Mouse (Mus musculus) lung, postnatal 25 days (tissue): ENCODE data around the gene Cobll1.

Experiments
- DNase-seq: peaks from one replicate; pipeline ENCODE4 v3.0.0; 2022; ENCODE audit warnings: low spot score

Cobll1 gene

GRCm38 (mm10) chr2:65090986-65091385 is 148.2 kb downstream of the Cobll1 start:
- peak; percentile 49 for DNase-seq

DNA sequence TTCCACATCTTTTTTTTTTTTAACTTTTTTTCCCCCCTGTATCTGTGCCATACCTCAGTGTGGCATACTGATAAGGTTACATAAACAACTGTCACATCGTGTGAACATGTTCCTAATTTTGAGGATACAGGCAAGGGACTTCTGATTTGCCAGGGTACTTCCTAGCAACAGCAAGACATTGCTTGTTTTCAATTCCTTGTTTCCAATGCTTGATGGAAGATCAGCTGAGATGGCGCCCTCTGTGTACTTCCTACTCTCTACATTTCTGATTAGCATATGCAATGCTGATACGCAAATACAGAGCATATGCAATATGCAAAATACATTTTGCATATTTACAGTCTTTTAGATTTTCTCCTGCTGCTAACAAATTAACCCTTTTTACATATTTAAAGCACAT is 152.0 kb downstream of the Cobll1 start:
- no peak for DNase-seq

DNA sequence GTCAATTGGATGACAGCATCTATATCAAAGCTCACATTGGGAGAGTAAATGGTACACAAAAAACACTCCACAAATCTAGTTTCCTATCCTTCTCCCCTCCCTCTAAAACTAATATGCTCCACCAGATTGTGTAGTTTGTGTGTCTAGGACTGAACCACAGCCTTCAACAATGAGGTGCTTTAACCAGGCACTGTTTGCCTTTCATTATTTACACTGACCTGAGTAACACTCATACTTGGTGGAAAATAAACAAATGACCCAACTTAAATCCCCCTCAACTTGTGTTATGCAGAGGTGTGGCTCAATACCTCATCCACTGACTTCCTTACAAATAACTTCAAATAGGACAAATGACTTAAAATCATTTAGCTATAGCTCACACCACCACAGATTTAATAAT is 155.8 kb downstream of the Cobll1 start:
- peak; percentile 56 for DNase-seq

DNA sequence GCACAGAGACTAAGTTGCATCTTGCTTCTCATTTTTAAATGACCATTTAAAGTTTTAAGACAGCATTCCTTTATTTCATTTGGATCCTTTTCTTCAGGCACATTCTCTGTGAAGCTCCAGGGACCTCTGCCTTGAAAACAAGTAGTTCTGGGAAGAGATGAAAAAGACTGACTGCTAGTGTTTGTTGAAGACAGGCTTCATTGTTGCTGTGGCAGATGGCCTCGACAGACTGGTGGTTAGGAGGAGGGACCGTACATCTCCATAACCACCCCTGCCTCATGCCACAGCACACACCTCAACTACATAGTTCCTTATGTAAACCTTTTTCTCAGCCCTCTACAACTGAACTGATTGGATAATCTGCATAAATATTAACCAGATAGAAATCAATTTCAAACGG is 161.7 kb downstream of the Cobll1 start:
- DNase-seq = no peak

DNA sequence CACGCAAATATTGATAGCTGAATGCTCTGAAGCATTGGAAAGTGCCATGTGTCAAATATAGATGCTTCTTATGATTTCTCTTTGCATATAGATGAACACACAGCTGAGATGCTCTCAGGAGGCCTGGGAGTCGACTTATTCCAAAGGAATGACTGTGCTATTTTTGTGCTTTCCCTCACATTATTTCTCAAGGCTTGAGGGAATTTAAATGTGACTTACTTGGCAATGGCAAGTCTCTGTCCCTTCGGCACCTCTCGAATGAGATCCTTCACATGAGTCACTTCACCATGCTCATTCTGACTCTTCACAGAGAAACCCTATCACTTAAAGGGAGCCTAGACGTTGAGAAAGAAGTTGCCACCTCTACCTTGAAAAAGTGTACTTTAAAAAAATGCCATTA is 163.4 kb downstream of the Cobll1 start:
- no peak for DNase-seq

GRCm38 (mm10) chr2:65075431-65075830 is 163.8 kb downstream of the Cobll1 start:
- no peak for DNase-seq

- no peak for DNase-seq
Measured at GRCm38 (mm10) chr2:65072205-65072604, 167.0 kb downstream of the Cobll1 start.

DNA sequence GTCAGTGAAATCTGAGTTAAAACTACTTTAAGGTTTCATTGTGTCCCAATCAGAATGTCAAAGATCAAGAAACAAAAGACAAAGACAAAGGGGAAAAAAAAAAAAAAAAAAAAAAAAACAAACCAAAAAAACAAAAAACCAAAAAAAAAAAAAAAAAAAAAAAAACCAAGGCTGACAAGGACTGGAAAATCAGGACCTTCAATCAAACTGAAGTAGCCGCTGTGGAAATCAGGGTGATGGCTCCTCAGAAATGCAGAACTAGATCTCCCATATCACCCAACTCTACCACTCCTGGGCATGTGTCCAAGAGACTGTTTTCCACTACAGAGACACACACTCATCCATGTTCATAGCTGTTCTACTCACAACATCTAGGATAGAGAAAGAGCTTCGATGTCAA is 185.4 kb downstream of the Cobll1 start:
- DNase-seq = no peak

- DNase-seq = no peak
Measured at GRCm38 (mm10) chr2:65052191-65053012, 186.8 kb downstream of the Cobll1 start.

DNA sequence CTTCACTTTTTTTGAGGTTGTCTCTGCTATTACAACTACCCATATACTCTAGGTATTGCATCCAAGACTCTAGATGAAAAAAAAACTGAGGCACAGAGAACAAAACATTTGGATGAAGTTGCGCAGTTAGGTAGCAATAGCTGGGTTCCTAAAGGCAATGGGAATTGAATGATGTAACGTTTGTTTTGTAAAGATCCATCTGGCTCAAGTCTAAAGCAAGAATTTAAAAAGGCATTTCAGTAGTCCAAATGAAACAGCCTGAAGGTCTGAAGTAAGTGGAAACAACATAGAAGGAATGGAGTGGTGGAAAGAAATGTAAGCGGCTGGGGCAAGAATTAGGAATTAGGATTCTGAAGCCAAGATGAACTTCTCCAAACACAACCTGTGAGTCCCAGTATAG is 188.4 kb downstream of the Cobll1 start:
- DNase-seq = no peak

DNA sequence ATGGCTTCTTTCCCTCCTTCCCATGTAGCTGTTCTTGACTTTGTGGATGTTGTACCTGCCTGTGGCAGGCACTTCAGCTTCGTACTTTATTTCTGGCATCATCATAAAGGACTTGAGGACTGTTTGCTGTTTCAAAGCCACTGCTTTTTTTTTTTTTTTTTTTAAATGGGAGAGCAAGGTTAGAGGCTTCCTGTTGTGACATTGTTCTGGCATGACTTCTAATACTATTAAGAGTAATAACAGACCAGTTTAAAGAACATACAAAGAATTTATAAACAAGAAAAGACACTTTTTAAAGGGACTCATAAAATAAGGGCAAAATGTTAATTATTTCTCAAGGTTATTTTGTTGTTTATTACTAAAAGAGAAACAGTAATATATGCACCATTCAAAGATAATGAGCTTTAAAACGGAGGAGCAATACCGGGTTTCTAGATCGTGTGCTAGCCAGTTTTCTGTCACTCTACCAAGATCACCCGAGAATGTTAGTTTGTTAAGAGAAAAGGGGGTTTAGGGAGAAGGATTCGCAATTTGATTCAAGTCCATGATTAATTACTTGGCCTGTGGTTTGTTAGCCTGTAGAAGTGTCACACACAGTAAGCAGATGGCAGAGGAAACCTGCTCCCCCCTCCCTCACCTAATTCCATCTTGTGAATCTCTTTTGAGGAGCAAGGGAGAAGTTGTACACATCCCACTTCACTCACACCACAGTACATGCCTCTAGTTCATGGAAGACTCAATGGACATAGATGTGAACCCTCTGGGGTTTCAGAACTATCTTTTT is 190.8 kb downstream of the Cobll1 start:
- DNase-seq = peak; percentile 30
